Mouse (Mus musculus) telencephalon, adult 2 months (tissue): ENCODE measurements around the gene Dusp3.

Experiments used
- DNase-seq: peaks from one replicate; pipeline ENCODE4 v3.0.0-alpha.2; 2011; ENCODE audit warnings: low read depth, low spot score

Dusp3 gene

GRCm38 (mm10) chr11:101976949-101977348 lies 9.9 kb downstream of the Dusp3 start:
- no peak for DNase-seq

GRCm38 (mm10) chr11:101974923-101975322 lies 11.9 kb downstream of the Dusp3 start:
- no peak for DNase-seq

- no peak for DNase-seq
These were observed 12.6 kb downstream of the Dusp3 start for GRCm38 (mm10) chr11:101974181-101974580.

GRCm38 (mm10) chr11:101973496-101973895 lies 13.3 kb downstream of the Dusp3 start:
- no peak for DNase-seq

GRCm38 (mm10) chr11:101972651-101973050 lies 14.2 kb downstream of the Dusp3 start:
- no peak for DNase-seq

GRCm38 (mm10) chr11:101972097-101972496 lies 14.7 kb downstream of the Dusp3 start:
- no peak for DNase-seq

GRCm38 (mm10) chr11:101971410-101971809 lies 15.4 kb downstream of the Dusp3 start:
- DNase-seq: no peak

GRCm38 (mm10) chr11:101969835-101970234 lies 17.0 kb downstream of the Dusp3 start:
- DNase-seq: no peak

GRCm38 (mm10) chr11:101968791-101969190 lies 18.0 kb downstream of the Dusp3 start:
- no peak for DNase-seq

GRCm38 (mm10) chr11:101968311-101968710 lies 18.5 kb downstream of the Dusp3 start:
- no peak for DNase-seq

GRCm38 (mm10) chr11:101966965-101967614 lies 19.7 kb downstream of the Dusp3 start, which contains the start of gene Sost:
Sost (minus strand) TSS chr11:101967015.
- DNase-seq: no peak

GRCm38 (mm10) chr11:101965553-101965952 lies 21.3 kb downstream of the Dusp3 start:
- DNase-seq: no peak

- DNase-seq: no peak
These were observed 22.2 kb downstream of the Dusp3 start for GRCm38 (mm10) chr11:101964647-101965046.

- no peak for DNase-seq
These were observed 23.1 kb downstream of the Dusp3 start for GRCm38 (mm10) chr11:101963473-101964291.

- no peak for DNase-seq
These were observed 23.8 kb downstream of the Dusp3 start for GRCm38 (mm10) chr11:101963043-101963442.

- DNase-seq: no peak
These were observed 29.3 kb downstream of the Dusp3 start for GRCm38 (mm10) chr11:101957476-101957875.

- no peak for DNase-seq
These were observed 33.4 kb downstream of the Dusp3 start for GRCm38 (mm10) chr11:101953441-101953840.

GRCm38 (mm10) chr11:101952541-101953341 lies 34.1 kb downstream of the Dusp3 start:
- DNase-seq: no peak

- DNase-seq: no peak
These were observed 36.8 kb downstream of the Dusp3 start for GRCm38 (mm10) chr11:101950021-101950420.

GRCm38 (mm10) chr11:101946525-101946924 lies 40.3 kb downstream of the Dusp3 start:
- DNase-seq: no peak

- no peak for DNase-seq
These were observed 43.8 kb downstream of the Dusp3 start for GRCm38 (mm10) chr11:101943055-101943454.

- DNase-seq: no peak
These were observed 49.7 kb downstream of the Dusp3 start for GRCm38 (mm10) chr11:101937108-101937507.
